Mouse (Mus musculus): ENCODE results near the gene Tmem179b.
A peak's percentile ranks its signal among the peaks of the same experiment; 100 is the strongest.

Tmem179b gene

GRCm38 (mm10) chr19:8774951-8775421 lies 719 bp upstream of the Tmem179b start:
- no peak for DNase-seq

GRCm38 (mm10) chr19:8773409-8773808 lies 858 bp downstream of the Tmem179b start:
- DNase-seq = no peak

GRCm38 (mm10) chr19:8772996-8773395 lies 1.3 kb downstream of the Tmem179b start:
- no peak for DNase-seq

- peak; percentile 83 to 84 for DNase-seq
These were observed 3.5 kb downstream of the Tmem179b start, which contains the start of gene Tmem223 for GRCm38 (mm10) chr19:8770567-8771270. Tmem223 (plus strand) TSS chr19:8770996.

GRCm38 (mm10) chr19:8765562-8765961 lies 8.7 kb downstream of the Tmem179b start:
- no peak for DNase-seq

- DNase-seq = no peak
These were observed 11.0 kb downstream of the Tmem179b start for GRCm38 (mm10) chr19:8763276-8763675.

GRCm38 (mm10) chr19:8760757-8761156 lies 13.5 kb downstream of the Tmem179b start:
- DNase-seq = no peak

GRCm38 (mm10) chr19:8758899-8759298 lies 15.4 kb downstream of the Tmem179b start:
- DNase-seq = no peak

GRCm38 (mm10) chr19:8757471-8757998 lies 16.7 kb downstream of the Tmem179b start:
- no peak for DNase-seq

- peak; percentile 92 to 93 for DNase-seq
These were observed 17.5 kb downstream of the Tmem179b start, which contains the start of gene Nxf1 for GRCm38 (mm10) chr19:8756635-8757387. Nxf1 (plus strand) TSS chr19:8757073.

GRCm38 (mm10) chr19:8755652-8756051 lies 18.6 kb downstream of the Tmem179b start:
- no peak for DNase-seq

- no peak for DNase-seq
These were observed 26.9 kb downstream of the Tmem179b start for GRCm38 (mm10) chr19:8747368-8747767.

GRCm38 (mm10) chr19:8745382-8745781 lies 28.9 kb downstream of the Tmem179b start:
- no peak for DNase-seq

- DNase-seq = peak in 1 of 2 experiments; percentile 28
These were observed 32.1 kb downstream of the Tmem179b start for GRCm38 (mm10) chr19:8742176-8742575.

- DNase-seq = peak; percentile 91 to 95
These were observed 32.9 kb downstream of the Tmem179b start, which contains the start of gene Stx5a for GRCm38 (mm10) chr19:8741243-8741869. Stx5a (plus strand) TSS chr19:8741413.

GRCm38 (mm10) chr19:8740603-8741002 lies 33.7 kb downstream of the Tmem179b start, which contains the start of gene 1700092M07Rik:
1700092M07Rik (plus strand) TSS chr19:8740718.
- DNase-seq = peak in 1 of 2 experiments; percentile 32

- no peak for DNase-seq
These were observed 34.6 kb downstream of the Tmem179b start for GRCm38 (mm10) chr19:8739646-8740045.

GRCm38 (mm10) chr19:8738911-8739310 lies 35.4 kb downstream of the Tmem179b start:
- DNase-seq = no peak

- no peak for DNase-seq
These were observed 38.2 kb downstream of the Tmem179b start for GRCm38 (mm10) chr19:8736160-8736467.

GRCm38 (mm10) chr19:8735389-8736159 lies 38.7 kb downstream of the Tmem179b start, which contains the start of gene Wdr74:
Wdr74 (plus strand) TSS chr19:8735827.
- peak; percentile 90 to 91 for DNase-seq

GRCm38 (mm10) chr19:8734334-8734733 lies 39.9 kb downstream of the Tmem179b start:
- DNase-seq = no peak
